Mouse (Mus musculus): ENCODE measurements around the gene Plpp2. TPM values are rescaled to one million over a fixed set of nuclear protein-coding genes. Genes with fewer than 3 reads are reported as not detected.

Plpp2 gene
- polyA plus RNA-seq, 1 experiment: not detected

DNA sequence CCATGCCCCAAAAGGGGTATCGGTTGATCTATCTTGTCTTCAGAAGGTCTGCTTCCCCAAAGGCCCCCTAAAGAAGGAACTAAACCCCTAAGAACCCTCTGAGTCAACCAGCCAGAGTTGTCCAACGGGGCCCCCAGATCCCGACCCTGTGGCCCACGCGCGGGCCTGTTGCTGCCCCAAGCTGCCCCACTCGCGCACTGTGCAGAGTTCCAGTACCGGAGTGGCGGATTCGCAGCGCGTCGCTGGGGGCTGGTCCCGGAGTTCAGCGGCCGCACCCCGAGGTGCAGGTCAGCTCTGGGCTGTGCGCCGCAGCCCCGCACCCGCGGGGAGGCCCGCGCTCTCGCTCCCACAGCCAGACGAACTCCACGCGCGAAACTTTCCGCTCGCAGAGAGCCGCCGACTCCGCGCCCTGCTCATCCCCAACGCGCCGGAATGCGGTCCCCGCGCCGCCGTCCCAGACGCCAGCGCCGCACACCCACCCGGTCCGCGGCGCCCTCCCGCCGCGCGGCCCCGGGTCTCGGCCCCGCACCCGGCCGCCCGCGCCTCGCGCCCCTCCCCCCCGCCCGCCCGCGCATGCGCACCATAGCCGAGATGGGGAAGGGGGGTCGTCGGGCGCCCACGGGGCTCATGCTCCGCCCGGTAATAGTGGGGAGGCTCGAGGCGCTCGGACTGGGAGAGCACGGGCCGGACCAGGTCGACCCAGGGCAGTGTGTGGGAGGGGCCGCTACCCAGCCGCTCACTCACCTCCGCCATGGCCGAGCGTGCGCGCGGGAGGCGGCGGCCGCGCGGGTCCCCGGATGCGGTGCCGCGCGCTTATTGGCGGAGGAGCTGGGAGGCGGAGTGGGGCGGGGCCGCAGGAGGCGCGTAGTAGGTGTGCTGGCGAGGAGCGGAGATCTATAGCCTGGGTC, 21.0 kb upstream of the Plpp2 start, which contains the start of gene Mier2:
Gene Mier2, minus strand, starts transcription at position 870 of the 908 bp plus-strand sequence.
- TF ChIP-seq CTCF (IDR thresholded peaks at IDR 0.05; ENCODE audit: insufficient read depth, low read depth, low read length) (no peak), POLR2A (IDR thresholded peaks at IDR 0.05; ENCODE audit: insufficient read depth, low read depth, low read length) (peak; percentile 81; the same call in 1 of the 2 replicates)
- Histone ChIP-seq H3K27ac (ENCODE audit: insufficient read depth, low read depth, low read length) (0 out of 2 replicates have a peak within 1 kb of the TSS, but pooled peaks have one; percentile 42), H3K4me1 (ENCODE audit: control insufficient read depth, insufficient read depth, low read length) (peaks cover 28% of the 10 kb centered on the region), H3K4me3 (ENCODE audit: insufficient read depth, low read depth, low read length) (peak within 1 kb of the TSS; percentile 79)
- under 1% methylated on average over 92 of the region's 108 CpGs for WGBS

GRCm38 (mm10) chr10:79553691-79554090, 20.1 kb upstream of the Plpp2 start:
- TF ChIP-seq POLR2A (IDR thresholded peaks at IDR 0.05; ENCODE audit: insufficient read depth, low read depth, low read length): no peak
- TF ChIP-seq CTCF (IDR thresholded peaks at IDR 0.05; ENCODE audit: insufficient read depth, low read depth, low read length): no peak
- H3K27ac ChIP-seq (ENCODE audit: insufficient read depth, low read depth, low read length): no peak overlapping the region
- WGBS: 34% methylated on average over 10 of the region's 10 CpGs
- peaks cover 28% of the 10 kb centered on the region for H3K4me1 ChIP-seq (ENCODE audit: control insufficient read depth, insufficient read depth, low read length)
- peak overlapping the region; percentile 79 for H3K4me3 ChIP-seq (ENCODE audit: insufficient read depth, low read depth, low read length)

DNA sequence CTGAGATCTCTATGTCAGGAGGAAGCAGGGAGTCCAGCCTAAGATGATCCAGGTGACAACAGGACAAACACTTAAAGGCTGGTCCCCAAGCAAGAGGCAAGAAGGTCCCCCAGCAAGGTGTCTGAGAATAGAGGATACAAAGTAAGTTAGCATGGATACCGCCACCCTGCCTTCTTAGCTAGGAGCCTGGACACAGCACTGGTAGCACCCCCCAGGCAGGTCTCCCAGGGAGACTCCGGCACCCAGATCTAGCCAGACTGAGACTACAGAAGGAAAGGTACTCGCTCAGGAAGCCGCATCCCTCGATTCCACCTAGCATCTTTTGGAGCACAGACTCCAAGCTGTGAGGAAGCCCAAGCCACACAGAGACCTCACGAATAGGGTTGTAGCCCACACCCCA, 19.6 kb upstream of the Plpp2 start:
- Histone ChIP-seq H3K4me1 (ENCODE audit: control insufficient read depth, insufficient read depth, low read length) (peaks cover 28% of the 10 kb centered on the region), H3K27ac (ENCODE audit: insufficient read depth, low read depth, low read length) (no peak overlapping the region), H3K4me3 (ENCODE audit: insufficient read depth, low read depth, low read length) (peak overlapping the region; percentile 79; the same call in 1 of the 2 replicates)
- WGBS: 88% methylated on average over 6 of the region's 6 CpGs
- TF ChIP-seq CTCF (IDR thresholded peaks at IDR 0.05; ENCODE audit: insufficient read depth, low read depth, low read length) (no peak), POLR2A (IDR thresholded peaks at IDR 0.05; ENCODE audit: insufficient read depth, low read depth, low read length) (no peak)

DNA sequence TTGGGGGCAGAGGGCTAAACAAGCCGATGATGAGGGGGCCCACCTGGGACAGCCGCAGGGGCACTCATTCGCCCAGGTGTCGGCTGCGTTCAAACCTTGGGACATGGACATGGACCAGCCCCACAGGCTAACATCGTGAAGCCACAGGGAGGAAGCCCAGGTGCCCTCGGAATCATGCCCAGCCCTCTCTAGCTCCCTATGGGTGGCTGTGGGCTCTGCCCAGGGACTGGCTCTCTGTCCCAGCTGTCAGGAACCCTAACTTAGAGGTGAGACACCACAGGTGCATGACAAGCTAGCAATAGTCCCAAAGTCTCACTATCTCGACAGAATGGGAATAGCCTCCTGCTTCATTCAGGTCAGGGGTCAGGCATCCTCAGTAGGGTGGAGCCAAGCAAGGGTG, 18.9 kb upstream of the Plpp2 start:
- H3K4me3 ChIP-seq (ENCODE audit: insufficient read depth, low read depth, low read length): no peak overlapping the region
- WGBS: 94% methylated on average over 8 of the region's 8 CpGs
- peaks cover 28% of the 10 kb centered on the region for H3K4me1 ChIP-seq (ENCODE audit: control insufficient read depth, insufficient read depth, low read length)
- no peak for TF ChIP-seq CTCF (IDR thresholded peaks at IDR 0.05; ENCODE audit: insufficient read depth, low read depth, low read length)
- TF ChIP-seq POLR2A (IDR thresholded peaks at IDR 0.05; ENCODE audit: insufficient read depth, low read depth, low read length): no peak
- H3K27ac ChIP-seq (ENCODE audit: insufficient read depth, low read depth, low read length): no peak overlapping the region

GRCm38 (mm10) chr10:79550366-79550765, 16.8 kb upstream of the Plpp2 start:
- Histone ChIP-seq H3K27ac (ENCODE audit: insufficient read depth, low read depth, low read length) (no peak overlapping the region), H3K4me1 (ENCODE audit: control insufficient read depth, insufficient read depth, low read length) (peaks cover 25% of the 10 kb centered on the region), H3K4me3 (ENCODE audit: insufficient read depth, low read depth, low read length) (no peak overlapping the region)
- 82% methylated on average over 9 of the region's 9 CpGs for WGBS
- TF ChIP-seq CTCF (IDR thresholded peaks at IDR 0.05; ENCODE audit: insufficient read depth, low read depth, low read length): no peak
- no peak for TF ChIP-seq POLR2A (IDR thresholded peaks at IDR 0.05; ENCODE audit: insufficient read depth, low read depth, low read length)

GRCm38 (mm10) chr10:79548971-79549723, 15.6 kb upstream of the Plpp2 start:
- 94% methylated on average over 18 of the region's 18 CpGs for WGBS
- no peak for TF ChIP-seq POLR2A (IDR thresholded peaks at IDR 0.05; ENCODE audit: insufficient read depth, low read depth, low read length)
- TF ChIP-seq CTCF (IDR thresholded peaks at IDR 0.05; ENCODE audit: insufficient read depth, low read depth, low read length): no peak
- H3K4me1 ChIP-seq (ENCODE audit: control insufficient read depth, insufficient read depth, low read length): peaks cover 21% of the 10 kb centered on the region
- H3K27ac ChIP-seq (ENCODE audit: insufficient read depth, low read depth, low read length): no peak overlapping the region
- no peak overlapping the region for H3K4me3 ChIP-seq (ENCODE audit: insufficient read depth, low read depth, low read length)

- Histone ChIP-seq H3K4me3 (ENCODE audit: insufficient read depth, low read depth, low read length) (no peak overlapping the region), H3K27ac (ENCODE audit: insufficient read depth, low read depth, low read length) (no peak overlapping the region), H3K4me1 (ENCODE audit: control insufficient read depth, insufficient read depth, low read length) (peaks cover 16% of the 10 kb centered on the region)
- TF ChIP-seq CTCF (IDR thresholded peaks at IDR 0.05; ENCODE audit: insufficient read depth, low read depth, low read length): no peak
- no peak for TF ChIP-seq POLR2A (IDR thresholded peaks at IDR 0.05; ENCODE audit: insufficient read depth, low read depth, low read length)
- 91% methylated on average over 5 of the region's 5 CpGs for WGBS
Observed at GRCm38 (mm10) chr10:79548546-79548945, 14.9 kb upstream of the Plpp2 start.

GRCm38 (mm10) chr10:79547148-79547675, 13.6 kb upstream of the Plpp2 start:
- H3K4me1 ChIP-seq (ENCODE audit: control insufficient read depth, insufficient read depth, low read length): peaks cover 4% of the 10 kb centered on the region
- no peak overlapping the region for H3K27ac ChIP-seq (ENCODE audit: insufficient read depth, low read depth, low read length)
- H3K4me3 ChIP-seq (ENCODE audit: insufficient read depth, low read depth, low read length): no peak overlapping the region
- 87% methylated on average over 5 of the region's 5 CpGs for WGBS
- TF ChIP-seq CTCF (IDR thresholded peaks at IDR 0.05; ENCODE audit: insufficient read depth, low read depth, low read length) (no peak), POLR2A (IDR thresholded peaks at IDR 0.05; ENCODE audit: insufficient read depth, low read depth, low read length) (no peak)
